Mouse (Mus musculus) midbrain, embryonic 16.5 days (tissue): ENCODE measurements at regions not wholly inside any gene's neighbourhood (a gene's known extent, or its start where the extent isn't known, plus 50 kb on each side); places are given as distances from the start of the nearest gene placed in this dataset.

ENCODE experiments used
- ATAC-seq: fragments of 200-750 bp; cut with Nextera tagmentation; 2 replicates; pipeline ENCODE4 v1.8.0; 2017; ENCODE audit warnings: moderate TSS enrichment
- H3K27ac ChIP-seq: fragments of 300-500 bp; sonication (generic); 2 replicates; pipeline ENCODE4 v1.5.1; 2014; ENCODE audit warnings: mild to moderate bottlenecking, low read length, mixed read lengths
- H3K27me3 ChIP-seq: fragments of 300-500 bp; sonication (generic); 2 replicates; pipeline ENCODE4 v1.6.1; 2014; ENCODE audit warnings: low read depth, low read length, mixed read lengths; ENCODE audit not compliant: control insufficient read depth, insufficient read depth
- H3K36me3 ChIP-seq: fragments of 300-500 bp; sonication (generic); 2 replicates; pipeline ENCODE4 v1.6.1; 2014; ENCODE audit warnings: mild to moderate bottlenecking, low read length, moderate library complexity, mixed read lengths; ENCODE audit not compliant: control insufficient read depth, insufficient read depth
- H3K4me1 ChIP-seq: fragments of 300-500 bp; sonication (generic); 2 replicates; pipeline ENCODE4 v1.6.1; 2014; ENCODE audit warnings: mild to moderate bottlenecking, low read length, mixed read lengths; ENCODE audit not compliant: control insufficient read depth, insufficient read depth
- H3K4me2 ChIP-seq: fragments of 300-500 bp; sonication (generic); 2 replicates; pipeline ENCODE4 v1.6.1; 2014; ENCODE audit warnings: mild to moderate bottlenecking, low read length, mixed read lengths
- H3K4me3 ChIP-seq: fragments of 300-500 bp; sonication (generic); 2 replicates; pipeline ENCODE4 v1.5.1; 2014; ENCODE audit warnings: low read depth, mild to moderate bottlenecking, low read length, moderate library complexity, mixed read lengths
- H3K9ac ChIP-seq: fragments of 300-500 bp; sonication (generic); 2 replicates; pipeline ENCODE4 v1.6.1; 2014; ENCODE audit warnings: low read depth, low read length, mixed read lengths
- H3K9me3 ChIP-seq: fragments of 300-500 bp; sonication (generic); replicated peaks from 2 replicates; pipeline ENCODE4 v1.6.1; 2014; ENCODE audit warnings: mild to moderate bottlenecking, low read length, mixed read lengths; ENCODE audit not compliant: control insufficient read depth, poor library complexity, severe bottlenecking
- WGBS: fragments of 180-500 bp; shearing (Covaris S2); extraction: QIAGEN DNeasy Blood & Tissue Kit; methylation state at CpG from one replicate; pipeline ENCODE4 v1.1.7; 2014; 5-methylcytosine and 5-hydroxymethylcytosine counted together

DNA sequence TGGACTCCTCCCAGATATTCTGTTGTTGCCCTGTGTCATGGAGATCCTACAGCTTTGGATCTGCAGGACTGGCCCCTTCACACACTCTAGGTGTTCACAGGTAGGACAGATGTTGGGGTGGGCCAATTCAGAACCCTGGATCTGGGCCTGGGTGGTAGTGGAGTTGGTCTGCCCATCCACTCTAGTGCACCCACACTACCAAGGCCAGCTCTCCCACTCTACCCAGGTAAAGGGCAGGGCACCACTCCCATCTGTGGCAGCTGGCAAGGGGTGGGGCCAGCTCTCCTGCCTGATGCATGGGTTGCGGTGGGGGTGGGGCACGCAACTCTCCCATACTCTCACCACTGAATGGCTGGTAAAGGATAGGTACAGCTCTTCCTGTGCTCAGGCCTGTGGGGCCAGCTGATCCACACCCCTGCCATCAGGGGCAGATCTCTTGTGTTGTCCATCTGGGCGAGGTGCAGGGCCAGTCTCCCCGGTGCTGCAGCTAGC is 76.5 kb downstream of the Gja1 start:
- no peak overlapping the region for H3K9ac ChIP-seq
- H3K27ac ChIP-seq, result no peak overlapping the region
- H3K9me3 ChIP-seq, result no peaks in the 10 kb centered on the region
- 91% methylated on average over 4 of the region's 4 CpGs for WGBS
- H3K36me3 ChIP-seq, result no peaks in the 10 kb centered on the region
- no peaks in the 10 kb centered on the region for H3K4me1 ChIP-seq
- H3K4me2 ChIP-seq, result no peak overlapping the region
- no peaks in the 10 kb centered on the region for H3K27me3 ChIP-seq
- H3K4me3 ChIP-seq, result no peak overlapping the region
- ATAC-seq, result peak; percentile 45; the same call in 1 of the 2 replicates

- H3K27ac ChIP-seq, result no peak overlapping the region
- no peak overlapping the region for H3K4me3 ChIP-seq
- H3K36me3 ChIP-seq, result no peaks in the 10 kb centered on the region
- 91% methylated on average over 2 of the region's 2 CpGs for WGBS
- no peak overlapping the region for H3K9ac ChIP-seq
- H3K4me1 ChIP-seq, result no peaks in the 10 kb centered on the region
- no peak for ATAC-seq
- H3K9me3 ChIP-seq, result no peaks in the 10 kb centered on the region; the same call in 1 of the 2 replicates
- H3K27me3 ChIP-seq, result no peaks in the 10 kb centered on the region
- no peak overlapping the region for H3K4me2 ChIP-seq
Measured at GRCm38 (mm10) chr10:56455867-56456468, 78.8 kb downstream of the Gja1 start.

GRCm38 (mm10) chr10:56468537-56468936 is 91.4 kb downstream of the Gja1 start:
- Histone ChIP-seq H3K9me3 (0 out of 2 replicates have a peak, but pooled peaks cover 3% of the 10 kb centered on the region), H3K4me3 (no peak overlapping the region), H3K36me3 (no peaks in the 10 kb centered on the region), H3K27me3 (no peaks in the 10 kb centered on the region), H3K27ac (no peak overlapping the region), H3K4me2 (no peak overlapping the region), H3K9ac (no peak overlapping the region), H3K4me1 (no peaks in the 10 kb centered on the region)
- ATAC-seq, result no peak
- WGBS, result 65% methylated on average over 6 of the region's 6 CpGs

- WGBS, result 55% methylated on average over 15 of the region's 15 CpGs
- no peaks in the 10 kb centered on the region for H3K4me1 ChIP-seq
- no peaks in the 10 kb centered on the region for H3K27me3 ChIP-seq
- no peak for ATAC-seq
- no peaks in the 10 kb centered on the region for H3K36me3 ChIP-seq
- peak overlapping the region; percentile 28 for H3K4me2 ChIP-seq
- no peak overlapping the region for H3K27ac ChIP-seq
- no peak overlapping the region for H3K4me3 ChIP-seq
- H3K9me3 ChIP-seq, result 0 out of 2 replicates have a peak, but pooled peaks cover 3% of the 10 kb centered on the region
- H3K9ac ChIP-seq, result no peak overlapping the region
Measured at GRCm38 (mm10) chr10:56468993-56469712, 92.0 kb downstream of the Gja1 start.

- H3K36me3 ChIP-seq, result no peaks in the 10 kb centered on the region
- WGBS, result 87% methylated on average over 3 of the region's 3 CpGs
- no peaks in the 10 kb centered on the region for H3K4me1 ChIP-seq
- ATAC-seq, result no peak
- H3K4me2 ChIP-seq, result no peak overlapping the region
- no peak overlapping the region for H3K4me3 ChIP-seq
- H3K9ac ChIP-seq, result no peak overlapping the region
- no peak overlapping the region for H3K27ac ChIP-seq
- 0 out of 2 replicates have a peak, but pooled peaks cover 3% of the 10 kb centered on the region for H3K9me3 ChIP-seq
- H3K27me3 ChIP-seq, result no peaks in the 10 kb centered on the region
Measured at GRCm38 (mm10) chr10:56469895-56470294, 92.8 kb downstream of the Gja1 start.

- H3K9ac ChIP-seq, result no peak overlapping the region
- no peaks in the 10 kb centered on the region for H3K27me3 ChIP-seq
- no peaks in the 10 kb centered on the region for H3K9me3 ChIP-seq
- no peak overlapping the region for H3K4me2 ChIP-seq
- 73% methylated on average over 6 of the region's 6 CpGs for WGBS
- no peak for ATAC-seq
- H3K4me3 ChIP-seq, result no peak overlapping the region
- no peak overlapping the region for H3K27ac ChIP-seq
- H3K36me3 ChIP-seq, result no peaks in the 10 kb centered on the region
- H3K4me1 ChIP-seq, result no peaks in the 10 kb centered on the region
Measured at GRCm38 (mm10) chr10:56474951-56475350, 97.8 kb downstream of the Gja1 start.

DNA sequence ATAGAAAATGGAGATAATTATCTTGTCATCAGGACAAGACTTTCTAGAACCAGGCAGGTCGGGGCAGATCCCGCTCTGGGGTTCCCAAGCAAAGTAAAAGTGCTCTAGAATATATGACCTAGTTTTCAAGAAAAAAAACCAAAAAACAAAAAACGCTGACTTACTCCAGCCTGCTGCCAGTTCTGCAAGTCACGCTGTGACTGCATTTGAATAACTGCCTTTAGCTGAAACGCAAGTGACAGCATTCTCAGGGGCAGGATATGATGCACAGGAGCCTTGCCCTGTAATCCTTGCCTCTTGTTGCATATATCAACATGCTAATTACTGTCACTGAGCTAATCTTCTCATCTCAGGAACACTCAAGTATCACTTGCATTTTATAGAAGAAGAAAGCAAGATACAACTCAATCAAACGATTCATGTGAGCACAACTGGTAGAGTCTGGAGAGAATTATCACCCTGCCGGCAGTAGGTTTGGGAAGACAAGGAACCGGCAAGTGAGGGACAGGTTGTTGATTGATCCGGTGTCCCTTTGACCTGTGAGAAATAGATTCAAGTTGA is 105.1 kb downstream of the Gja1 start:
- no peak for ATAC-seq
- Histone ChIP-seq H3K4me3 (no peak overlapping the region), H3K4me2 (no peak overlapping the region), H3K9ac (no peak overlapping the region), H3K27me3 (no peaks in the 10 kb centered on the region), H3K4me1 (peaks cover 4% of the 10 kb centered on the region), H3K27ac (no peak overlapping the region), H3K9me3 (no peaks in the 10 kb centered on the region), H3K36me3 (no peaks in the 10 kb centered on the region)
- WGBS, result 54% methylated on average over 9 of the region's 9 CpGs

- no peak for ATAC-seq
- no peak overlapping the region for H3K4me3 ChIP-seq
- H3K9ac ChIP-seq, result no peak overlapping the region
- H3K9me3 ChIP-seq, result no peaks in the 10 kb centered on the region
- H3K36me3 ChIP-seq, result no peaks in the 10 kb centered on the region
- no peak overlapping the region for H3K27ac ChIP-seq
- no peaks in the 10 kb centered on the region for H3K27me3 ChIP-seq
- no peak overlapping the region for H3K4me2 ChIP-seq
- WGBS, result 90% methylated on average over 8 of the region's 8 CpGs
- peaks cover 4% of the 10 kb centered on the region for H3K4me1 ChIP-seq
Measured at GRCm38 (mm10) chr10:56484931-56485330, 107.8 kb downstream of the Gja1 start.

DNA sequence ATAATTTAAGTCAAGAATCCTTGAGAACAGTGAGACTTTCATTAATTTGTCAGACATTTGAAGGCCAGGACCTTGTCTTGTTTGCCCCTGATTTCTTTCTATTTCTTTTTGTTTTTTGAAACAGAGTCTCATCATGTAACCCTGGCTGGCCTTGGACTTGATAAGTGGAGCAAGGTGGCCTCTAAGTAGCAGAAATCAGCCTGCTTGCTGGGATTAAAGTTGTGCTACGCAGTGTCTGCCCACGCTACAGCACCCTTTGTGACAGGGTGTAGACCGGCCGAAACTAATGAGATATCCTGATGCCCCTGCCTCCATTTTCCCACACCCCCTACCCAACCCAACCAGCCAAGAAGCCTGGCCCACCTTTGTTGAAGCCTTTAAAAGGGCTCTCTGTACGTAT is 108.6 kb downstream of the Gja1 start:
- Histone ChIP-seq H3K27me3 (no peaks in the 10 kb centered on the region), H3K4me3 (no peak overlapping the region), H3K9ac (no peak overlapping the region), H3K36me3 (no peaks in the 10 kb centered on the region), H3K4me1 (peaks cover 4% of the 10 kb centered on the region), H3K4me2 (no peak overlapping the region), H3K9me3 (no peaks in the 10 kb centered on the region), H3K27ac (no peak overlapping the region)
- 87% methylated on average over 5 of the region's 5 CpGs for WGBS
- ATAC-seq, result no peak
